In the genomic region with DNA sequence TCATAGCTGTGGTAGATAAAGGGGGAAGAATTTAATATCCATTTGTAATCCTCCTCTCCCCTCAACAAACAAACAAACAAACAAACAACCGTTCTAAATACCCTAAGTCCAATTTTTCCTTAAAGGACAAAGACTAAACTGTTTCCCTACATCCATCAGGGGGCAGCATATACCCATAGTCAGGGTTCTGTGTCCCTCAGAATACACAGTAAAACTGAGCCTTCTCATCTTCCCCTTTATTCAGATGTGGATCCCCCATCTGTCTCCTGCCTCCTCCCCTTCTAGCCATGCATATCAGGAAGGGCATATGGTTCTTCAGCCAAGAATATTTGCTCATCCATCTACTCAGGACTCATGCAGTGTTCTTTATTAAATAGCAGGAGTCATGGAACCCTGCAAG, we compare ENCODE assay signal across 9 mouse cellular contexts. TPM values are rescaled to one million over a fixed set of nuclear protein-coding genes. Genes with fewer than 3 reads are reported as not detected.
DNase-seq lines count a peak whose midpoint lies in the region; ATAC-seq lines count a peak whose summit lies in the region.
"Had no signal": no experiment of that assay in that cellular context is flagged by ENCODE, and none has a peak within 500 bp of the region (broad histone marks: within the 10 kb centered on the region; RNA-seq: fewer than 3 reads in every experiment).

No protein-coding gene starts in this region.

- no peak overlapping the region for H3K4me3 ChIP-seq in embryonic facial prominence, embryonic 10.5 days
- H3K4me3 ChIP-seq in neural tube, embryonic 14.5 days (ENCODE audit: low read depth, low read length) = no peak overlapping the region
- H3K4me3 ChIP-seq: heart, embryonic 15.5 days had no signal

- no peak overlapping the region for H3K27ac ChIP-seq in embryonic facial prominence, embryonic 10.5 days (replicated peaks)
- H3K27ac ChIP-seq in neural tube, embryonic 14.5 days (ENCODE audit: low read depth, low read length) = no peak overlapping the region
- H3K27ac ChIP-seq: heart, embryonic 15.5 days had no signal

- H3K9me3 ChIP-seq in embryonic facial prominence, embryonic 10.5 days = no peaks in the 10 kb centered on the region
- H3K9me3 ChIP-seq in neural tube, embryonic 14.5 days (ENCODE audit: control insufficient read depth, low read length) = no peaks in the 10 kb centered on the region
- H3K9me3 ChIP-seq: heart, embryonic 15.5 days had no signal

- no peak overlapping the region for H3K9ac ChIP-seq in neural tube, embryonic 14.5 days (replicated peaks; ENCODE audit: low read depth, low read length)
- H3K9ac ChIP-seq: heart, embryonic 15.5 days had no signal

- H3K27me3 ChIP-seq in embryonic facial prominence, embryonic 10.5 days (replicated peaks; ENCODE audit: low read depth, poor library complexity, severe bottlenecking) = peaks cover 50% of the 10 kb centered on the region
- peaks cover 10% of the 10 kb centered on the region for H3K27me3 ChIP-seq in neural tube, embryonic 14.5 days (ENCODE audit: control insufficient read depth, insufficient read depth, low read length)

- WGBS in embryonic facial prominence, embryonic 10.5 days = 14% methylated on average over 1 of the region's 1 CpGs
- WGBS in neural tube, embryonic 14.5 days = 10% methylated on average over 1 of the region's 1 CpGs

- ATAC-seq in neural tube, embryonic 14.5 days (ENCODE audit: low read depth) = peak; percentile 44

- H3K4me1 ChIP-seq in embryonic facial prominence, embryonic 10.5 days = peaks cover 31% of the 10 kb centered on the region
- peaks cover 23% of the 10 kb centered on the region; the same call in 1 of the 2 replicates for H3K4me1 ChIP-seq in neural tube, embryonic 14.5 days (ENCODE audit: control insufficient read depth, insufficient read depth, low read length)

- H3K36me3 ChIP-seq in embryonic facial prominence, embryonic 10.5 days (replicated peaks) = peaks cover 5% of the 10 kb centered on the region; the same call in 1 of the 2 replicates
- H3K36me3 ChIP-seq in neural tube, embryonic 14.5 days (ENCODE audit: control insufficient read depth, insufficient read depth, low read length) = no peaks in the 10 kb centered on the region
- H3K36me3 ChIP-seq: heart, embryonic 15.5 days had no signal

- peak; percentile 47 for DNase-seq in gastrocnemius, adult 18-20 months (ENCODE audit: low spot score)
- no peak for DNase-seq in gastrocnemius, postnatal 25 days
- peak; percentile 39 for DNase-seq in testis, postnatal 10 days (ENCODE audit: low spot score)
- no peak for DNase-seq in testis, postnatal 14 days (ENCODE audit: low spot score)
- peak; percentile 23 for DNase-seq in embryonic facial prominence, embryonic 10.5 days (ENCODE audit: low spot score)
- DNase-seq in kidney, postnatal 14 days = peak; percentile 61
- no peak for DNase-seq in urinary bladder, postnatal 10 days (ENCODE audit: low spot score)

- H3K4me2 ChIP-seq in neural tube, embryonic 14.5 days (ENCODE audit: low read depth, low read length) = no peak overlapping the region
- H3K4me2 ChIP-seq: heart, embryonic 15.5 days had no signal

RNA-seq across cellular contexts. Expression of gene Rbm28, which starts 1.4 kb away (rescaled TPM):
- total RNA-seq in gastrocnemius, adult 18-20 months (2021) = 10 to 100 TPM; 12.9 to 15.2 TPM
- 10 to 100 TPM; 13.7 to 14.1 TPM for total RNA-seq in gastrocnemius, postnatal 25 days (2021)
- polyA plus RNA-seq in embryonic facial prominence, embryonic 10.5 days (2016; fragmentation: Nextera tagmentation; extraction: Ambion mirVana) = 53.9 and 60.6 TPM in 2 replicates
- polyA plus RNA-seq in neural tube, embryonic 14.5 days (2014; fragmentation: Nextera tagmentation; extraction: Ambion mirVana) = 44.5 and 55.4 TPM in 2 replicates

RNA-seq across cellular contexts. Expression of gene Prrt4, which starts 13.2 kb away (rescaled TPM):
- total RNA-seq in gastrocnemius, adult 18-20 months (2021) = under 1 TPM; 0.30 to 1.00 TPM
- total RNA-seq in gastrocnemius, postnatal 25 days (2021) = 1 to 10 TPM in 1 of 2 experiments, under 1 TPM in 1; 0.97 to 1.1 TPM
- polyA plus RNA-seq in embryonic facial prominence, embryonic 10.5 days (2016; fragmentation: Nextera tagmentation; extraction: Ambion mirVana) = 1.9 and 2.0 TPM in 2 replicates
- 8.9 and 14.7 TPM in 2 replicates for polyA plus RNA-seq in neural tube, embryonic 14.5 days (2014; fragmentation: Nextera tagmentation; extraction: Ambion mirVana)

RNA-seq across cellular contexts. Expression of gene Impdh1, which starts 50.0 kb away (rescaled TPM):
- total RNA-seq in gastrocnemius, adult 18-20 months (2021) = 10 to 100 TPM in 1 of 2 experiments, 1 to 10 TPM in 1; 9.2 to 12.8 TPM
- total RNA-seq in gastrocnemius, postnatal 25 days (2021) = 10 to 100 TPM; 13.6 to 15.5 TPM
- polyA plus RNA-seq in embryonic facial prominence, embryonic 10.5 days (2016; fragmentation: Nextera tagmentation; extraction: Ambion mirVana) = 44.7 and 50.2 TPM in 2 replicates
- polyA plus RNA-seq in neural tube, embryonic 14.5 days (2014; fragmentation: Nextera tagmentation; extraction: Ambion mirVana) = 77.6 and 83.7 TPM in 2 replicates

Comparison
In these comparisons a context has a peak if more than half of its experiments do, and no peak if none do; other contexts are left out.
1. DNase-seq: peak in gastrocnemius, adult 18-20 months (single experiment), testis, postnatal 10 days (single experiment), embryonic facial prominence, embryonic 10.5 days (single experiment) and kidney, postnatal 14 days (single experiment); none in gastrocnemius, postnatal 25 days (single experiment), testis, postnatal 14 days (single experiment) and urinary bladder, postnatal 10 days (single experiment).